Mouse (Mus musculus): ENCODE results near the gene Aqp1. TPM values are rescaled to one million over a fixed set of nuclear protein-coding genes. Genes with fewer than 3 reads are reported as not detected.

The Aqp1 gene
- total and polyA plus RNA-seq, 3 experiments, result 57.2 to 95.3 TPM; not detected in 1

GRCm38 (mm10) chr6:55343446-55343845 lies 7.2 kb downstream of the Aqp1 start:
- no peak for TF ChIP-seq GABPA (IDR thresholded peaks at IDR 0.05; ENCODE audit: low read depth, low read length)
- TF ChIP-seq UBTF (IDR thresholded peaks at IDR 0.05; ENCODE audit: borderline replicate concordance, insufficient read depth, low read depth, low read length), result no peak
- TF ChIP-seq CHD1 (IDR thresholded peaks at IDR 0.05; ENCODE audit: low read depth, low read length), result no peak
- no peak for TF ChIP-seq TCF12 (IDR thresholded peaks at IDR 0.05; ENCODE audit: low read depth, low read length)
- no peak for TF ChIP-seq ETS1 (IDR thresholded peaks at IDR 0.05; ENCODE audit: low read depth, low read length)
- no peak for TF ChIP-seq ZC3H11A (IDR thresholded peaks at IDR 0.05; ENCODE audit: low read depth, low read length)
- TF ChIP-seq KAT2A (conservative IDR thresholded peaks at IDR 0.05; ENCODE audit: low read depth, low read length), result no peak
- no peak for TF ChIP-seq NRF1 (IDR thresholded peaks at IDR 0.05; ENCODE audit: insufficient read depth, low read depth, low read length, poor library complexity, severe bottlenecking)
- TF ChIP-seq TAL1 (IDR thresholded peaks at IDR 0.05; ENCODE audit: low read length), result no peak
- TF ChIP-seq GATA1 (IDR thresholded peaks at IDR 0.05; ENCODE audit: low read depth, low read length), result no peak
- TF ChIP-seq MAX (IDR thresholded peaks at IDR 0.05; ENCODE audit: low read length), result no peak
- TF ChIP-seq MYB (IDR thresholded peaks at IDR 0.05; ENCODE audit: low read depth, low read length), result no peak
- no peaks in the 10 kb centered on the region for H3K9me3 ChIP-seq (replicated peaks; ENCODE audit: insufficient read depth, low read length)
- H3K79me2 ChIP-seq (ENCODE audit: control insufficient read depth, insufficient read depth, low read length, poor library complexity), result no peaks in the 10 kb centered on the region
- H3K27ac ChIP-seq (ENCODE audit: control insufficient read depth, low read depth, low read length), result no peak overlapping the region
- H3K4me3 ChIP-seq (ENCODE audit: control insufficient read depth in 1 of 2, insufficient read depth in 1 of 2, low read depth in 2 of 2, low read length in 2 of 2), result no peak overlapping the region
- peaks cover 0 to 10% of the 10 kb centered on the region in 2 experiments; a peak in 2 of 4 replicates for H3K36me3 ChIP-seq (ENCODE audit: control insufficient read depth in 1 of 2, insufficient read depth in 2 of 2, low read length in 2 of 2)
- H3K4me1 ChIP-seq (ENCODE audit: control insufficient read depth in 1 of 2, insufficient read depth in 2 of 2, low read length in 2 of 2), result peaks cover 7 to 17% of the 10 kb centered on the region in 2 experiments; a peak in 3 of 4 replicates
- H3K27me3 ChIP-seq (ENCODE audit: control insufficient read depth in 1 of 2, insufficient read depth in 2 of 2, low read length in 2 of 2), result no peaks in the 10 kb centered on the region
- no peak overlapping the region for H3K9ac ChIP-seq (ENCODE audit: control insufficient read depth, low read depth, low read length, poor library complexity, severe bottlenecking)
- DNase-seq (ENCODE audit: low read depth, low spot score), result no peak

DNA sequence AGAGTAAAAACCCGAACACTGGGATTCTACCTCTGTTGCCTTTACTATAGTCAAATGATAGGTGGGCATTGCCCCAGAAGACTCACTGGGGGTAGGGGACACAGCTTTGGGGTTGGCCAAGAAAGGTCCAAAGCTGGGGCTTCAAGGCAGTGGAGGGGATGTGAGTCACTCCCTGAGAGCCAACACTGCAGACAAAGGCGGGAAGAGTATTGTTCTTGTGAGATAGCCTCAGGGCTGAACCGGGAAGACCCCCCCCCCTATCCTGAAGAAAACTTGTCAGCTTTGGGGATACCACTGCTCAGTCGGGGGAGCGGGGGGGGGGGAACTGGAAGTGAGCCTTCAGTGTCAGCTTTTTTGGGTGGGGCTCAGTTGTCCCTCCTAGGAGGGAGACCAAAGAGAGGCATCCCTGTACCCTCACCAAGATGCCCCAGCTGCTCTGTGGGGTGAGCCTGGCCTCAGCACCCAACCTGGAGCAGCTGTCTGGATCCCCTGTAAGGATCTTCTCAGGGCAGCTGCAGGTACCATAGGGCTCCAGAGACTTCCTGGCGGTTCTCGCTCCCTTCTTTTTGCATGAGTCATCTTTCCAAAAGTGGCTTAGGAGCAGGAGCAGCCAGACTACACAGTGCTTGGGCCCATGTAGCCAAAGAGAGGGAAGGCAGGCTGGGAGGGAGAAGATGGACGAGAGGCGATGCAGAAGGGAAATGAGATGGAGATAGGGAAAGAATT lies 8.2 kb downstream of the Aqp1 start:
- TF ChIP-seq USF2 (IDR thresholded peaks at IDR 0.05; ENCODE audit: borderline replicate concordance in 1 of 2, insufficient read depth in 1 of 2, low read depth in 1 of 2, low read length in 2 of 2) (no peak), RAD21 (IDR thresholded peaks at IDR 0.05; ENCODE audit: low read depth, low read length) (no peak), ZC3H11A (IDR thresholded peaks at IDR 0.05; ENCODE audit: low read depth, low read length) (no peak)
- Histone ChIP-seq H3K36me3 (ENCODE audit: control insufficient read depth in 1 of 2, insufficient read depth in 2 of 2, low read length in 2 of 2) (peaks cover 0 to 1% of the 10 kb centered on the region in 2 experiments; a peak in 1 of 4 replicates), H3K79me2 (ENCODE audit: control insufficient read depth, insufficient read depth, low read length, poor library complexity) (no peaks in the 10 kb centered on the region), H3K27me3 (ENCODE audit: control insufficient read depth in 1 of 2, insufficient read depth in 2 of 2, low read length in 2 of 2) (no peaks in the 10 kb centered on the region), H3K9me3 (replicated peaks; ENCODE audit: insufficient read depth, low read length) (no peaks in the 10 kb centered on the region), H3K9ac (ENCODE audit: control insufficient read depth, low read depth, low read length, poor library complexity, severe bottlenecking) (no peak overlapping the region), H3K27ac (ENCODE audit: control insufficient read depth, low read depth, low read length) (no peak overlapping the region), H3K4me3 (ENCODE audit: control insufficient read depth in 1 of 2, insufficient read depth in 1 of 2, low read depth in 2 of 2, low read length in 2 of 2) (no peak overlapping the region), H3K4me1 (ENCODE audit: control insufficient read depth in 1 of 2, insufficient read depth in 2 of 2, low read length in 2 of 2) (peaks cover 2 to 7% of the 10 kb centered on the region in 2 experiments; a peak in 3 of 4 replicates)
- no peak for DNase-seq (ENCODE audit: low read depth, low spot score)

All from MEL (cell line).